Mouse (Mus musculus): ENCODE data around the gene Mat2a. TPM values are rescaled to one million over a fixed set of nuclear protein-coding genes. Genes with fewer than 3 reads are reported as not detected.
"Not testable (repeated sequence)": the region's sequence is repeated elsewhere in the genome, so short reads cannot be mapped to it uniquely, and the experiment has no call there.

Gene Mat2a
- 69.9 and 85.8 TPM in 2 replicates for polyA plus RNA-seq (2011; ENCODE audit: insufficient read depth, insufficient read length, low replicate concordance, missing spikeins)

GRCm38 (mm10) chr6:72439355-72440185, at the start of gene Mat2a:
Gene Mat2a, minus strand, starts transcription at chr6:72439558.
- TF ChIP-seq POLR2A (IDR thresholded peaks at IDR 0.05; ENCODE audit: borderline replicate concordance, control insufficient read depth, low read depth, low read length): peak; percentile 98
- peak; percentile 60 for TF ChIP-seq CTCF (IDR thresholded peaks at IDR 0.05; ENCODE audit: control insufficient read depth, insufficient read depth, low read length)
- under 1% methylated on average over 74 of the region's 77 CpGs for WGBS
- H3K27ac ChIP-seq (ENCODE audit: control insufficient read depth, insufficient read depth, low read depth, low read length, poor library complexity): peak within 1 kb of the TSS; percentile 98
- peaks cover 4% of the 10 kb centered on the region for H3K4me1 ChIP-seq (ENCODE audit: control insufficient read depth, insufficient read depth, low read length)
- peak within 1 kb of the TSS; percentile 99 for H3K4me3 ChIP-seq (replicated peaks; ENCODE audit: control insufficient read depth, low read depth, low read length)

DNA sequence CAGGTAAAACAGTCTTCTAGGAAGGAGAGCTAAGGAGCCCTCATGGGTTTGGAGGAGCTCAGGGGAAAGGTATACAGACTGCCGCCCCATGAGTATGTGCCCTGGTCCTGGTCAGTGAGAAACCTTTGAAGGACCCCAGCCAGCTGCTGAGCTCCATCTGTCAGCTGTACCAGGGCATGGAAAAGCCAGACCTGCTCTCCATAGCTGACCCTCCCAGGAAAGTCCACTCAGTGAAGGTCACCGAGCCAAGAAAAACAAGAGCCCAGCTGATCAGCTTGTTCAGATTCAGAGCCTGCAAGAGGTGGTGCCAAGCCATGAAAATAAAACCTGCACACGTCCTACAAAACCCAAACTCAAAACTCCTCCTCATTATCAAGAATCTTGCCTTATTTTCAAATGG, 49.5 kb upstream of the Mat2a start:
- H3K4me1 ChIP-seq (ENCODE audit: control insufficient read depth, insufficient read depth, low read length): no peaks in the 10 kb centered on the region; the same call in 1 of the 2 replicates
- WGBS: 80% methylated on average over 3 of the region's 3 CpGs
- TF ChIP-seq POLR2A (IDR thresholded peaks at IDR 0.05; ENCODE audit: borderline replicate concordance, control insufficient read depth, low read depth, low read length) (no peak), CTCF (IDR thresholded peaks at IDR 0.05; ENCODE audit: control insufficient read depth, insufficient read depth, low read length) (no peak)
- H3K4me3 ChIP-seq (replicated peaks; ENCODE audit: control insufficient read depth, low read depth, low read length): no peak overlapping the region
- no peak overlapping the region for H3K27ac ChIP-seq (ENCODE audit: control insufficient read depth, insufficient read depth, low read depth, low read length, poor library complexity)

- Histone ChIP-seq H3K4me1 (ENCODE audit: control insufficient read depth, insufficient read depth, low read length) (no peaks in the 10 kb centered on the region; the same call in 1 of the 2 replicates), H3K27ac (ENCODE audit: control insufficient read depth, insufficient read depth, low read depth, low read length, poor library complexity) (no peak overlapping the region), H3K4me3 (replicated peaks; ENCODE audit: control insufficient read depth, low read depth, low read length) (no peak overlapping the region)
- TF ChIP-seq CTCF (IDR thresholded peaks at IDR 0.05; ENCODE audit: control insufficient read depth, insufficient read depth, low read length): no peak
- TF ChIP-seq POLR2A (IDR thresholded peaks at IDR 0.05; ENCODE audit: borderline replicate concordance, control insufficient read depth, low read depth, low read length): no peak
- WGBS: 65% methylated on average over 3 of the region's 3 CpGs
Measured at GRCm38 (mm10) chr6:72487282-72487681, 47.9 kb upstream of the Mat2a start.

- H3K4me3 ChIP-seq (replicated peaks; ENCODE audit: control insufficient read depth, low read depth, low read length): no peak overlapping the region
- WGBS: 31% methylated on average over 6 of the region's 6 CpGs
- TF ChIP-seq CTCF (IDR thresholded peaks at IDR 0.05; ENCODE audit: control insufficient read depth, insufficient read depth, low read length): no peak
- no peak for TF ChIP-seq POLR2A (IDR thresholded peaks at IDR 0.05; ENCODE audit: borderline replicate concordance, control insufficient read depth, low read depth, low read length)
Measured at GRCm38 (mm10) chr6:72486307-72486706, 46.9 kb upstream of the Mat2a start.

DNA sequence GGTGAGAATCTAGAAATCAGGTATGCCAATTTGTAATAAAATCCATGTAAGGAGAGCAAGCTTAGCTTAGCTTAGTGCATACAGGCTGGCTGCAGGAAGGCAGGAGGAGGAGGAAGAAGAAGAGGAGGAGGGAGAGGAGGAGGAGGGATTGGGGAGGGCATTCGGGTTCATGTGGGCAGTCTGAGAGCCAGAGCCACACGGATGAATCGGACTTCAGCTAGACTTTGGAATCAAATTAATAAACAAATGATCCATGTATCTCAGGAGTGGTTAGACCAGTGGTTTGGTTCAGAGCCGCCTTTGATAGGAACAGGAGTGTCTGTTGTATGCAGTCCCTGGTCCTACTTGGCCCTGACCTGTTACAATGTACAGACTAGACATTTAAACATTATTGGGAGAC, 45.5 kb upstream of the Mat2a start:
- WGBS: 73% methylated on average over 4 of the region's 4 CpGs
- Histone ChIP-seq H3K4me1 (ENCODE audit: control insufficient read depth, insufficient read depth, low read length) (no peaks in the 10 kb centered on the region; the same call in 1 of the 2 replicates), H3K27ac (ENCODE audit: control insufficient read depth, insufficient read depth, low read depth, low read length, poor library complexity) (no peak overlapping the region), H3K4me3 (replicated peaks; ENCODE audit: control insufficient read depth, low read depth, low read length) (no peak overlapping the region)
- TF ChIP-seq POLR2A (IDR thresholded peaks at IDR 0.05; ENCODE audit: borderline replicate concordance, control insufficient read depth, low read depth, low read length): no peak
- TF ChIP-seq CTCF (IDR thresholded peaks at IDR 0.05; ENCODE audit: control insufficient read depth, insufficient read depth, low read length): no peak

More at GRCm38 (mm10) chr6:72486307-72486706, 46.9 kb upstream of the Mat2a start:
- H3K27ac ChIP-seq (ENCODE audit: control insufficient read depth, insufficient read depth, low read depth, low read length, poor library complexity): no peak overlapping the region
- H3K4me1 ChIP-seq (ENCODE audit: control insufficient read depth, insufficient read depth, low read length): no peaks in the 10 kb centered on the region; the same call in 1 of the 2 replicates

- H3K4me1 ChIP-seq (ENCODE audit: control insufficient read depth, insufficient read depth, low read length): no peaks in the 10 kb centered on the region; the same call in 1 of the 2 replicates
- TF ChIP-seq POLR2A (IDR thresholded peaks at IDR 0.05; ENCODE audit: borderline replicate concordance, control insufficient read depth, low read depth, low read length) (no peak), CTCF (IDR thresholded peaks at IDR 0.05; ENCODE audit: control insufficient read depth, insufficient read depth, low read length) (no peak)
- H3K4me3 ChIP-seq (replicated peaks; ENCODE audit: control insufficient read depth, low read depth, low read length): no peak overlapping the region
- WGBS: 39% methylated on average over 2 of the region's 2 CpGs
- no peak overlapping the region for H3K27ac ChIP-seq (ENCODE audit: control insufficient read depth, insufficient read depth, low read depth, low read length, poor library complexity)
Measured at GRCm38 (mm10) chr6:72482156-72482555, 42.8 kb upstream of the Mat2a start.

DNA sequence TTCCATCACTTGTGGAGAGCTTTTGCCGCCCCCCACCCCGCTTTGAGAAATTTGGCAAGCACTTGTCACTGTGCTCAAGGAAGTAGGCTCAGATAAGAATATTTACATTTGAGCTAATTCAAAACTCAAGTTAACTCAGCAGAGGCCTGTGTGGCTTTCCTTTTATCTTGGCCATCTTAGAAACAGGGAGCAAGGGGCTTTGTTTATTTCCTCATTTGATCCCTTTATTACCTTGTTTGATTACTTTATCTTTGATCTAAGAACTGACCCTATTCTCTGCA, 41.0 kb upstream of the Mat2a start:
- Histone ChIP-seq H3K27ac (ENCODE audit: control insufficient read depth, insufficient read depth, low read depth, low read length, poor library complexity) (peak overlapping the region; percentile 61; the same call in 1 of the 2 replicates), H3K4me3 (replicated peaks; ENCODE audit: control insufficient read depth, low read depth, low read length) (no peak overlapping the region), H3K4me1 (ENCODE audit: control insufficient read depth, insufficient read depth, low read length) (no peaks in the 10 kb centered on the region; the same call in 1 of the 2 replicates)
- TF ChIP-seq POLR2A (IDR thresholded peaks at IDR 0.05; ENCODE audit: borderline replicate concordance, control insufficient read depth, low read depth, low read length) (no peak), CTCF (IDR thresholded peaks at IDR 0.05; ENCODE audit: control insufficient read depth, insufficient read depth, low read length) (no peak)
- 64% methylated on average over 2 of the region's 2 CpGs for WGBS

DNA sequence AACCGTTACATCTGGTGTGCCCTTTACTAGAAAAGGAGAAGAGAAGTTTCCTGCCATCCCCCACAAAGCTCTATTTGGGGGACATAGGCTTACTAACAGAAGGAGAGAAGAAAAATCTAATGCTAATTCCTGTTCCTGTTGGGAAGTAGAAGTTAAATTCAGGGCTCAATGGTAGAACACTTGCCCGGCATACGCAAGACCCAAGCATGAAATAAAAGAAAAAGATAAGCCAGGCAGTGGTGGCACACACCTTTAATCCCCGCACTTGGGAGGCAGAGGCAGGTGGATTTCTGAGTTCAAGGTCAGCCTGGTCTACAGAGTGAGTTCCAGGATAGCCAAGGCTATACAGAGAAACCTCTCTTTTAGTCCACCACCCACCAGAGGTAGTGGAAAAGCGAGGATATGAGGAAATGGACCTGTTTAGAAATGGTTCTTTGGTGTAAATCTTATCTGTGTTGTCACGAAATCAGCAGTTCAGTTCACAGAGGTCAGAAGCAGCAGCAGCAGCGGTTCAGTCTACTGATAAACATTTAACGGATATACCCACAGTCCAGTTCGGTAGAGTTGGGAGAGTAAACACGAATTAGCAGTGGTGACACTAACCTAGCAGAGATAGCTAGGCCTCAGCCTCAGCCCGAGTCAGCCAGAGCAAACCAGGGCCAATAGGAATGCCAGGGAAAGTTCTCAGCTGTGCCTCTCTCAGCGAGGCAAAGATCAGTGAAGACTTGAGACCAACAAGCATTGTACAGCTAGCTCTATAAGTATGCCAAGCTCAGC, 40.5 kb upstream of the Mat2a start:
- TF ChIP-seq POLR2A (IDR thresholded peaks at IDR 0.05; ENCODE audit: borderline replicate concordance, control insufficient read depth, low read depth, low read length) (no peak), CTCF (IDR thresholded peaks at IDR 0.05; ENCODE audit: control insufficient read depth, insufficient read depth, low read length) (no peak)
- Histone ChIP-seq H3K4me3 (replicated peaks; ENCODE audit: control insufficient read depth, low read depth, low read length) (no peak overlapping the region), H3K27ac (ENCODE audit: control insufficient read depth, insufficient read depth, low read depth, low read length, poor library complexity) (peak overlapping the region; percentile 61; the same call in 1 of the 2 replicates), H3K4me1 (ENCODE audit: control insufficient read depth, insufficient read depth, low read length) (no peaks in the 10 kb centered on the region; the same call in 1 of the 2 replicates)
- 63% methylated on average over 12 of the region's 12 CpGs for WGBS

GRCm38 (mm10) chr6:72478691-72479090, 39.3 kb upstream of the Mat2a start:
- H3K4me1 ChIP-seq (ENCODE audit: control insufficient read depth, insufficient read depth, low read length): not testable (repeated sequence)

More at GRCm38 (mm10) chr6:72478691-72479090, 39.3 kb upstream of the Mat2a start:
- H3K4me3 ChIP-seq (replicated peaks; ENCODE audit: control insufficient read depth, low read depth, low read length); H3K27ac ChIP-seq (ENCODE audit: control insufficient read depth, insufficient read depth, low read depth, low read length, poor library complexity): not testable (repeated sequence)
- WGBS: 62% methylated on average over 3 of the region's 3 CpGs

Measured in bone marrow, adult 2 months (tissue).